Mouse (Mus musculus) liver (tissue): ENCODE measurements around the gene Lactbl1.

Source experiments
- DNase-seq: peaks from one replicate; pipeline ENCODE4 v3.0.0-alpha.2; 2020; ENCODE audit warnings: mixed read lengths

Lactbl1 gene

GRCm38 (mm10) chr4:136622388-136622787 lies at the start of gene Lactbl1:
TSS of gene Lactbl1 (plus strand) at chr4:136622621.
- DNase-seq: no peak

- no peak for DNase-seq
Measured at GRCm38 (mm10) chr4:136581885-136582284, 40.5 kb upstream of the Lactbl1 start.

- no peak for DNase-seq
Measured at GRCm38 (mm10) chr4:136587221-136587827, 35.1 kb upstream of the Lactbl1 start.

GRCm38 (mm10) chr4:136588003-136588402 lies 34.4 kb upstream of the Lactbl1 start:
- DNase-seq: peak; percentile 16

GRCm38 (mm10) chr4:136592111-136592510 lies 30.3 kb upstream of the Lactbl1 start:
- no peak for DNase-seq

- no peak for DNase-seq
Measured at GRCm38 (mm10) chr4:136594006-136594405, 28.4 kb upstream of the Lactbl1 start.

GRCm38 (mm10) chr4:136595221-136595620 lies 27.2 kb upstream of the Lactbl1 start:
- no peak for DNase-seq

GRCm38 (mm10) chr4:136598268-136598876 lies 24.0 kb upstream of the Lactbl1 start:
- no peak for DNase-seq

GRCm38 (mm10) chr4:136599869-136600268 lies 22.6 kb upstream of the Lactbl1 start:
- no peak for DNase-seq

- DNase-seq: no peak
Measured at GRCm38 (mm10) chr4:136600536-136600935, 21.9 kb upstream of the Lactbl1 start.

GRCm38 (mm10) chr4:136601476-136601875 lies 20.9 kb upstream of the Lactbl1 start:
- DNase-seq: peak; percentile 60

- peak; percentile 69 for DNase-seq
Measured at GRCm38 (mm10) chr4:136602018-136602554, 20.3 kb upstream of the Lactbl1 start.

GRCm38 (mm10) chr4:136602568-136602967 lies 19.9 kb upstream of the Lactbl1 start, which contains the start of gene Kdm1a:
TSS of gene Kdm1a (minus strand) at chr4:136602723.
- DNase-seq: peak; percentile 96

GRCm38 (mm10) chr4:136605756-136606485 lies 16.5 kb upstream of the Lactbl1 start:
- DNase-seq: no peak

GRCm38 (mm10) chr4:136610387-136610856 lies 12.0 kb upstream of the Lactbl1 start, which contains the start of gene Tex46:
TSS of gene Tex46 (plus strand) at chr4:136610437.
- no peak for DNase-seq

GRCm38 (mm10) chr4:136613657-136614056 lies 8.8 kb upstream of the Lactbl1 start:
- no peak for DNase-seq

- no peak for DNase-seq
Measured at GRCm38 (mm10) chr4:136621336-136621735, 1.1 kb upstream of the Lactbl1 start.

GRCm38 (mm10) chr4:136621956-136622355 lies 465 bp upstream of the Lactbl1 start:
- no peak for DNase-seq

- DNase-seq: no peak
Measured at GRCm38 (mm10) chr4:136626590-136626989, 4.2 kb downstream of the Lactbl1 start.

GRCm38 (mm10) chr4:136631237-136631994 lies 9.0 kb downstream of the Lactbl1 start:
- no peak for DNase-seq

- DNase-seq: no peak
Measured at GRCm38 (mm10) chr4:136635995-136636394, 13.6 kb downstream of the Lactbl1 start.

GRCm38 (mm10) chr4:136636511-136636910 lies 14.1 kb downstream of the Lactbl1 start:
- no peak for DNase-seq
